Comparison of ENCODE assay signal across 22 mouse cellular contexts in genomic region chr7:100317534-100317933, GRCm38 (mm10). TPM values are rescaled to one million over a fixed set of nuclear protein-coding genes. Genes with fewer than 3 reads are reported as not detected.
"Had no signal": no experiment of that assay in that cellular context is flagged by ENCODE, and none has a peak within 500 bp of the region (broad histone marks: within the 10 kb centered on the region; RNA-seq: fewer than 3 reads in every experiment).

No protein-coding gene starts in this region.

- H3K4me2 ChIP-seq: limb, embryonic 12.5 days; limb, embryonic 15.5 days; midbrain, embryonic 13.5 days; neural tube, embryonic 12.5 days; neural tube, embryonic 15.5 days had no signal

- H3K36me3 ChIP-seq: midbrain, embryonic 10.5 days; midbrain, embryonic 13.5 days; neural tube, embryonic 12.5 days; neural tube, embryonic 15.5 days had no signal

- H3K4me3 ChIP-seq: limb, embryonic 12.5 days; limb, embryonic 15.5 days; midbrain, embryonic 10.5 days; midbrain, embryonic 13.5 days; neural tube, embryonic 12.5 days; neural tube, embryonic 15.5 days had no signal

- H3K27me3 ChIP-seq: limb, embryonic 12.5 days; limb, embryonic 15.5 days; midbrain, embryonic 13.5 days; neural tube, embryonic 12.5 days; neural tube, embryonic 15.5 days had no signal

- ATAC-seq: intestine, embryonic 16.5 days; midbrain, embryonic 13.5 days had no signal

- DNase-seq: kidney, adult 18-20 months; kidney, adult 9 months; kidney, postnatal 14 days; kidney, postnatal 4 days; left cerebral cortex, postnatal 4 days; lung, adult 2 months; lung, postnatal 14 days; lung, postnatal 4 days; retina, postnatal 1 day; right cerebral cortex, postnatal 4 days; thymus, adult 2 months; thymus, postnatal 14 days; thymus, postnatal 4 days had no signal

- H3K4me1 ChIP-seq: limb, embryonic 12.5 days; limb, embryonic 15.5 days; midbrain, embryonic 10.5 days; midbrain, embryonic 13.5 days; neural tube, embryonic 12.5 days; neural tube, embryonic 15.5 days had no signal

- H3K9ac ChIP-seq: limb, embryonic 12.5 days; limb, embryonic 15.5 days; midbrain, embryonic 13.5 days; neural tube, embryonic 12.5 days; neural tube, embryonic 15.5 days had no signal

- H3K9me3 ChIP-seq: limb, embryonic 12.5 days; limb, embryonic 15.5 days; midbrain, embryonic 10.5 days; neural tube, embryonic 12.5 days; neural tube, embryonic 15.5 days had no signal

- H3K27ac ChIP-seq: limb, embryonic 12.5 days; limb, embryonic 15.5 days; midbrain, embryonic 10.5 days; midbrain, embryonic 13.5 days; neural tube, embryonic 12.5 days; neural tube, embryonic 15.5 days; stomach, postnatal 0 days had no signal

RNA-seq across cellular contexts. Expression of gene P4ha3, which starts 32.2 kb away (rescaled TPM):
- total RNA-seq: megakaryocyte, adult 5-6 weeks had no signal
